Mouse (Mus musculus): ENCODE measurements around the gene Hhat.

Gene Hhat

DNA sequence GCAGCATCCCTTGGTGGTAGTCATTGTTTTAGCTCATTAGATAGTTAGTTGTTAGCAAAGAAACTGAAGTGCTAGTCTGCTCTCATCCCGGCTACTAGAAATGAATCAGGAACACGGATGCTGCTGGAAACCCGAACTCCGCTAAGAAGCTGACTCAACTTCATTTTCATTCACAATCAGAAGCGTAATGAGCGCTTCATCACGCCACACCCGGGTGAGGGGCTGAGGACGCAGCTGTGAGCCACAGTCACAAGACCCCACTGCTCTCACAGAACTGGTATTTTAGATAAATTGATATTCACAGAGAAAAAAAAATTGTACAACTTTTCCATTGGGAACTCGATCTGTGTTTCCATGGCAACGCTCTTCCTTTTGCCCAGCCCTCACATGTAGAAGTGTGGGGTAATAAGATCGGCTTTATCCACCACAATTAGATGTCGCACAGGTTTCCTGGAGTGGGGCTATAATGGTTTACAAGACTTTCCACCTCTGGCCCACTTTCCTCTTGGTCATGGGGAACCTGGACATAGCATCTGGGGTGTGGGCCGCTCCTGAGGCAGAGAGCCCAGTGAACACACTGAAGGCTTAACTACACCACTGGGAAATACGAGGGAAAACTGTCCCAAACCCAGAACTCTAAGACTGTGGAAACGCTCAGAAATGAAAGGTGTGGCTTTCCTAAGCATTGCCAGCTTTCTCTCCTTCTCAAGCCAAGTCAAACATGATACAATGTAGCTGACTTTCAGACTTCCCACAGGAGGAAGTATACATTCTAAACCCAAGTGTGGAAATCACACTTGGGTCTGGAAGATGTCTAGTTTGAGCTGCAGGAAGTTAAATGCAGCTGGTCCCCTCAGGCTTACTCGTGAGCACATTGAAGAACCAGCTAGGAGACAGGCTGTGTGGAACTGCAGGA, 14.3 kb upstream of the Hhat start:
- no peak for DNase-seq (ENCODE audit: low read depth, low spot score)

DNA sequence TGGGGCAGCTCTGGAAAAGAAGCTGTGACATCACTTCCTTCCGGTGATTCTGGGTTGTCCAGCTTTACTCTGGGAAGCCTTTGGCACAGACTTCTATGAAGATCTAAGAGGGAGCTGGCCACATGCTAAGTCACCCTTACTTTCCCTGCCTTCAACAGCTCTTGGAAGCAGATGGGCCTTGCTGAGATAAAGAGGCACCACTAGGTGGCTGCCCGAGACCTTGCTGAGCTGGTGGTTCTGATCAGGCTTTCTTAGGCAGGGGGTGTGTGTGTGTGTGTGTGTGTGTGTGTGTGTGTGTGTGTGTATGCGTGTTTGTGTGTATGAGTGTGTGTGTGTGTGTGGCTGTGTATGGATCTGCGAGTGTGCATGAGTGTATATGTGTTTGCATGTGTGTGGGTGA, 13.4 kb upstream of the Hhat start:
- DNase-seq (ENCODE audit: low read depth, low spot score), result peak; percentile 56

DNA sequence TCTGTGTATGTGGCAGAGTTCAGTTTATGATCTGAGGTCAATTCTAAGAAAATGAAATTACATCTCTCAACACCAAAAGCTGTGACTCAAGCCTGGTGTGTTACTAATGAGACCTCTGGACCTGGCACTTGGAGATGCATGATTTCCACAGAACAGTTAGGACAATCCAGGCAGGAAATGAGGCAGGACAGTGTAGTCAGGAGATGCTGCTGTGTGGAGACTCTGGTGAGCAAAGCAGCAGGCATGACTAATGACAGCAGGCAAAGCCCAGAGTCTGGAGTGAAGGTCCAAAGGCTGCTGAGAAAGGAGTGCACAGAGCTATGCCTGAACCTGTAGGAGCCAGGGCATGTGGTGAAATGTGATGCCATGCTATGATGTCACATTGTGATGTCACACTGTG, 10.2 kb upstream of the Hhat start:
- DNase-seq (ENCODE audit: low read depth, low spot score), result no peak

DNA sequence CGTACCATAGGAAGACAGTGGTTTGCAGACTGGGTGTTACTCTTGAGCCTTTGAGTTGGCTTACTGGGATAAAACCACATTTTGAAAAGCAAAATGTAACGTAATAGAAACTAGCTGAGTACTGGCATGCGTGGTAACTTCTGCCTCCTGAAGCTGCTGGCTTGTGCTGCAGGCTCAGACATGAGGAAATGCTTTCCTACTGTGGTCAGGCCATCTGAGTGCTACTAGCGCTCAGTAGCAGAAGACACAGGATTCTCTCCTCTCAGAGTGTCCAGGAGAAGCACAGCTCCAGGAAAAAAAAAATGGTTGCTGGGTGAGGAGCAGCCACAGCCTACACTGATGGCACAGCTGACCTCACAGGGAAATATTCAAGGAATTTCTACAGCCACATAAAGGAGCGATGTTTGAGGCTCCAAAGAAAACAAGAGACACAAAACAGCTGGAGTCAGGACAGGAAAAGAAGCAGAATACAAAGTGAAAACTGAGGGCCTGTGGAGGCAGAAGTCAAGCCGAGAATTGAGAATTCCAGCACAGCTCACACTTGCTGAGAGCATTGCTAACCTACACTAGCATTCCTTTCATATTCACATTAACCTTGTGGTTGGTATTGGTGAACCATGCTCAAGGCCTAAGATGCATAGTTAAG, 8.0 kb upstream of the Hhat start:
- no peak for DNase-seq (ENCODE audit: low read depth, low spot score)

DNA sequence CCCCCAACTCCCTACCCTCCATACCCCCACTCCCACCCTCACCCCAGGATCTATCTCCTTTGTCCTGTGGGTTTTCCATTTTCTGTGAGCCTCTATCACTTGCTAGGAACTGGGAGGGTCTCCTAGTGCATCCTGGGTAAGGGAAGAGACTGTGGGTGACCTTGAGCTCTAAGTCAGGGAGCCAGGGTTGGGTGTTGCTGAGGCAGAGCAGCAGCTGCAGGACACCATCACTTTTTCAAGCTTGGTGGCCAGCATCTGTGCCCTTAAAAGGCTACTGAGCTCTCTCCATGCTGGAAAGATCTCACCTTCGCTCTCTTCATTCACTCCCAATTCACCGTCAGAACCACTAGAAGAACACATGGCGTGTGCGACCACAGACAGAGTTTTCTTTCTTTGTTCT, 7.2 kb upstream of the Hhat start:
- no peak for DNase-seq (ENCODE audit: low read depth, low spot score)

DNA sequence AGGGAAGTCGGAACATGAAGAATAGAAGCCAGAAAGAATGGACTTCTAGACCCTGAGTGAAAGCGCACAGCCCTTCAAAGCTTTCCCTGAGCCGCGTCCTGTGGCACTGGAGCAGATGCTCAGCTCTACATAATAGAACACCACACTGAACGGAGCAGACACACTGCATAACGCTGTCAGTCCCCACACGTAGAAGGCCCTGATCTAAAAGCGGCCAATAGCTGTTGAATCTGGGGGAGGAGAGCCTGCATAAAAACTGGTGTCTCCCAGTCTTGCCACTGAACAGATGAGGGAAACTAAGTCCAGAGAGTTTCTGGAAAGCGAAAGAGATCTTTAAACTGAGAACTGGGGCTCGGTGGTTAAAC, 911 bp downstream of the Hhat start:
- peak; percentile 49 for DNase-seq (ENCODE audit: low read depth, low spot score)

DNA sequence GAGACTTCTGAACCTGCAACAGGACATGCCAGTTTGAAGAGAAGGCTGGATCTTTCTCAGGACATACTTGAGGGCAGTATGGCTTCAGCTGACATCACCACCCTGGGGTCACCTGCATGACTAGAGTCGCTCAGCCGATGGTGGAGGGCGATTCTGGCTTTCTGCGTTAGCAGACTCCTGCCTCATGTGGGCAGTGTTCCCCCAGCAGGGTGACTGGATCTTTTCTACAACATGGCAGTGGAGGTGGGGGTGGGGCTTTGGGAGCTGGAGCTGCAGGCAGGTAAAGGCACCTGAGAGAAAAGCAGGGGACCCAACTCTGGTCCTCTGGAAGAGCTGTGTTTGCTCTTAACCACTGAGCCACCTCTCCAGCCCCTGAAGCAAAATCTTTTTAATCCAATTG, 5.5 kb downstream of the Hhat start:
- DNase-seq (ENCODE audit: low read depth, low spot score), result no peak

DNA sequence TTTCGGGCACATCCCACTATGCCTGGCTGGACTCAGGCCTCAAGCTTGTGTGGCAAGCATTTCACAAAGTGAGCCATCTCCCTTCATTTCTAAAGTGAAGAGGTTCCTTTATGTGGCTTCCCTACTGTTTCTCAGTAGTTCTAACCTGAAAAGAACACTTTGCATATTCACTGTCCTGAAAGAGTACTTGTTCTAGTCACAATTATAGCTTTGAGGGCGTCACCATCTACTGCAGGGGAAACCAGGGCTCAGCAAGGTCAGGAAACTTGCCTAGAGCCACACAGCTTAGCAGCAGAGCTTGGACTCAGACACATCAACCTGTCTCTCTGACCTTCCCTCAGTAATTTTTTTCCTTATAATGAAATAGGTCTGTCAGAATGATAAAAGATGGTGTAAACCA, 6.5 kb downstream of the Hhat start:
- DNase-seq (ENCODE audit: low read depth, low spot score), result no peak

DNA sequence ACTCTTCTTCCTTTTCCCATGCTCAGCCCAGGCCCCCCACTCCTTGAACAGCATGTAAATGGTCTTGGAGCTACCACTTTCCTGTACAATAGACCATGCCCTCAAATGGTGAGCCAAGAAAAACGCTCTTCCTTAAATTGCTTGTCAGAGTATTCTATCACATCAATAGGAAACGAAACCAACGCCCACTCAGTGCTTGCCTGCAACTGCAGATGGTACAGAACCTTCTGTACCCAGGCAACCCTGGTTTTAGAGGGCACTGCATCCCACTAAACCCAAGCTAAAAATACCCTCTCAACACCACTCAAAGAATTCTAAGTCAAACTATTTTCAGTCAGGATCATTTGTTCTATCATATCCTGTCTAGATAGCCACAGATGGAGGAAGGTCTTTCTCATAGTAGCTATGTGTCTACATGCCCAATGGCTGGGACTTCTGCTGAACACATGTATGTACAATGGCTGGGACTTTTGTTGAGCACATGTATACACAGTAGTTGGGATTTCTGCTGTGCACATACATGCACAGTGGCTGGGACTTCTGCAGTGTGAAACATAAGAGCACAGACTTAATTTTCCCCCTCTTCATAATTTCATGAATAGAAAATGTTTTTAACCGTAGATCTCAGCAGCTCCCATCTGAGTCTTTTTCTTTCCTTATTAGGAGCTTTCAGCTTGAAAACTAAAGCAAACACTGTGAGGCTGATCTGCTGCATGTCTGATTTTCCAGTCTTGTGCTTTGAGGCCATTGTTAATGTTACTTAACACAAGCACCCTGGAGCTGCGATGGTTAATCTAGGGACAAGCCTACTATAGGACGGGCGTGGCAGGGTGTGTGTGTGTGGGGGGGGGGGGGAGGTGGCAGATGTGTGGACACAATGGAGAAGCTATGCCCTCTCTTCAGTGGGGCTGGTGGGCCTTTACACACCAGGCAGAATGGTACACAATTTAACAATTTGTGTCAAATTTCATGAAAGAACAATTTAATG, 7.8 kb downstream of the Hhat start:
- no peak for DNase-seq (ENCODE audit: low read depth, low spot score)

DNA sequence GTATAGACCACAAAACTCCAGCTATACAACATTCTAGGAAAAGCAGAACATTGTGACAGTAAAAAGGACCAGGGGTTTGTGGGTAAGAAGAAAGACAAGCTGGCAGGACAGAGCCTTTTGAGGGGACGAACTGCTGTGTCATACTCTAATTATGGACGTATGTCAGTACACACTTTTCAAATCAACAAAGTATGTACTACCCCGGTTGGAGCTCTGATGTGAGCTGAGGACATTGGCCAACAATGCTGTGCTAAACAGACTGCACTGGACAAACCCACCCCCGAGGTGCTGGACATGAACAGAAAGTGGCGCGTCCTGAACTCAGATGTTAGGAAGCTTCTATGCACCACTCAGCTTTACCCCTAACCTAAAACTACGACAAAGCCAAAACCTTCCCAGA, 14.3 kb downstream of the Hhat start:
- DNase-seq (ENCODE audit: low read depth, low spot score), result no peak

DNA sequence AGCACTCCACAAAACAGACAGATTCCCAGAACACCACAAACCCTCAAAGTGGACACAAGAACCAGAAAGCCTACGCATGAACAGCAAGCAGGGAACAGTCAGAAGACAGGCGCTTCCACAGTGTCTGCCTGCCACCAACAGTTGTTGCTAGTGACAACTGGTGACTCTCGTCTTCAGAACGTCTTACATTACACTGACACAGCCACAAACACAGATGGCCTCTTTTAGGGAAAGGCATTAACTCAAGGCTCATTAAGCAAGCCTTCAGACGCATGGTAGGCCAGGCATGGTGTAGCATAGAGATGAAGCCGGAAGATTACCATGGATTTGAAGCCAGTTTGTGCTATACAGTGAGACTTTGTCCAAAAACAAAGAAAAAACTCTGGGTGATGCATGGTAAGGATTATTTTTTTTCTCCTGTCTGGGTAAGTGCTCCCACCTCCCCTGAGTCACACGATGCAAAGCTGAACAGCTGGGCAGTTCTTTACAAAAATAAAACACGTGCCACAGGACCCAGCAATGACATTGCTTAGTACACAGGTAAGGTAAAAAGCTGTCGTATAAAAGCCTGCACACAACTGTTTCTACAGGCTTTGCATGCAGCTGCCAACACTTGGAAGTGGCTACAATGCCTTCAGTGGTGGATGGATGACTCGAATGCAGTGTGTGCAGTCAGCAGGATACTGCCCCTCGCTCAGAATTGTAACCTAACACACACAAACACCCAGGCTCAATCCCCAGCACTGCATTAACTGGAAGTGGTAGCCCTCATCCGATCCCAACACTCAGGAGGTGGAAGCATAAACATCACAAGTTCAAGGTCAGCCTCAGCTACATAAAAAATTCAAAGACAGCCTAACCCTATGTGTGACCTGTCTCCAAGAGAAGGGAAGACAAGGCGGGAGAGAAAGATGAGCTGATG, 15.1 kb downstream of the Hhat start:
- DNase-seq (ENCODE audit: low read depth, low spot score), result peak; percentile 66

DNA sequence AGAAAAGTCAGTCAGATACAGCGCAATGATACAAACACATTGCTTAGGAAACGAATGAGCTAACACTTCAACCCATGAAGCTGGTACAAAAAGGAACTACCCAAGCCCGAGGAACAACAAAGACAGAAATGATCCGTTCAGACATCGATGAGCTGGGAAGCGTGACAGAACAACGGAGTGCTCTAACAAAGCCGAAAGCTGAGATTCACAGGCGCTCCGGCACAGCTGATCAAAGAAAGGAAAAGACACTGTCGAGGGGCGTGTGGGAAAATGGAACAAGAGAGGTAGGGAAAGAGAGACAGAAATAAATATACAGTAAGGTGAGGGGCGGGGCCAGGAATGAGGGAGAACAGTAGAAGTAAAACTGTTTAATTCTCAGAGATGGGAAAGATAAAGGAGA, 15.8 kb downstream of the Hhat start:
- DNase-seq (ENCODE audit: low read depth, low spot score), result peak; percentile 50

DNA sequence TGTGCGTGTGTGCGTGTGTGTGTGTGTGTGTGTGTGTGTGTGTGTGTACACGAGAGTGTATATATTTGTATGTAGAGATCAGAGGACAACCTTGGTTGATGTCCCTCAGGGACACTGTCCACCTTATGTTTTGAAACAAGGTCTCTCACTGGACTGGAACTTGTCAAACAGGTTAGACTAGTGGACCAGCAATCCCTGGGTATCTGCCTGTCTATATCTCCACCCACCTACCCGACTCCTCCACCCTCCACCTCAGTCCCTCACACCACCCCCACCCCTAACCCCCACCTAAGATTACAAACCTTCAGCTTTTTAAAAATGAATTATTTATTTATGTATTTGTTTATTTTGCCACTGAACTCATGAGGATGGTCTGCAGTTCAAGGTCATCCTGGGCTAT, 16.8 kb downstream of the Hhat start:
- no peak for DNase-seq (ENCODE audit: low read depth, low spot score)

DNA sequence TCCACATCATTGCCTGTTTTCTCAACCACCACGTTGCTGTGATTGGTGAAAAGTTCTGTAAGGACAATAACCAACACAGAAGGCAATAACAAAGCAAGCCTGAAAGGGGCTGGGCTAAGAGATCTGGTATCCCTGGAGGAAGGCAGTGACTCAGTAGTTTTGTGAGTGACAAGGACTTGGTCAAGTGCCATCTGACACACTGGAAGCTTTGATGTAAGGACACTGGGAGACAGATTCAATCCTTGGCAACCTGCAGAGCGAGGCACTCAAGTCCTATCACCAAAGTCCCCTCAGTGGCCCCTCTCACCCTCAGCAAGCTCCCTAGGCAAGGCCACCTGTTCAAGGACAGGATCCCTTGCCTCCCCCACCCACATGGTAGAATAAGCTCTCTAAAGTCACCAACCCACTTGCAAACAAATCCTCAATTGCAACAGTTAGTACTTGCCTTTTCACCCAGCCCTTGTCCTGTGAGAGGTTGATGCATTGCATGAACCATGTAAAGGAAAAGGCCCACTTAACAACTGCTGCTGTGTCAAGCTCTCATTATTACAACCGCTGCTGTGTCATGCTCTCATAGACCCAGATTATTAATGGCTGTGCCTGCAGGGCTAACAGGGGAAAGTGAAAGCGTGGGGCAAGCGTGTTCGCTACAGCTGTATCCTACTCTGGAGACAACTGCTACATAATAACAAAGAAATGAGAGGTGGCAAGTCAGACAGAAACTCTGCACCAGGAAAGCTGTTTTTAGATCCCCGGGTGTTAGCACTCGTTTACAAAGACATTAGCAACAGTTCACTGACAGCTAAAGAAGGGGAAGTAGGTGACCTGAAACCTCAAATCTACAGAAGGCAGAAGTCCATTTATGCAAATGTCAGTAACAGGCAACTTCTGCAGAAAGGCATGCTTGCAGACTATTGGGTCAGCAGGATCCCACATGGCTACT, 18.1 kb downstream of the Hhat start:
- peak; percentile 48 for DNase-seq (ENCODE audit: low read depth, low spot score)

DNA sequence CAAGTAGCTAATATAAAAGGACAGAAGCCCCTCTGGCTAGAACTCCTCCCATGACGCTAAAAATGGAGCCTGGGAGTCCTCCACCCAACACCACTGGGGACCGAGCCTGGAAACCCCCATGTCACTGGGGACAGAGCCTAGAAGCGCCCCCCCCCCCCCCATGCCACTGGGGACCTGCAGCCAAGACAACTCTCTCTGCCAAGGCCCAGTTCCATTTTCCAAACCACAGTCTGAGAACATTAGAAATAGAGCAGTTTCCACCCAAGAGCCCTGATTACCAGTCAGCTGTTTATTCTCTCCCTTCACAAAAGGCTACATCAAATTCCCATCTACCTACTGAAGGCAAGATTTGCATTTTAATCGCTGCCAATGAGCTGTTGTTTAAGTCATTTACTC, 21.0 kb downstream of the Hhat start:
- DNase-seq (ENCODE audit: low read depth, low spot score), result no peak

DNA sequence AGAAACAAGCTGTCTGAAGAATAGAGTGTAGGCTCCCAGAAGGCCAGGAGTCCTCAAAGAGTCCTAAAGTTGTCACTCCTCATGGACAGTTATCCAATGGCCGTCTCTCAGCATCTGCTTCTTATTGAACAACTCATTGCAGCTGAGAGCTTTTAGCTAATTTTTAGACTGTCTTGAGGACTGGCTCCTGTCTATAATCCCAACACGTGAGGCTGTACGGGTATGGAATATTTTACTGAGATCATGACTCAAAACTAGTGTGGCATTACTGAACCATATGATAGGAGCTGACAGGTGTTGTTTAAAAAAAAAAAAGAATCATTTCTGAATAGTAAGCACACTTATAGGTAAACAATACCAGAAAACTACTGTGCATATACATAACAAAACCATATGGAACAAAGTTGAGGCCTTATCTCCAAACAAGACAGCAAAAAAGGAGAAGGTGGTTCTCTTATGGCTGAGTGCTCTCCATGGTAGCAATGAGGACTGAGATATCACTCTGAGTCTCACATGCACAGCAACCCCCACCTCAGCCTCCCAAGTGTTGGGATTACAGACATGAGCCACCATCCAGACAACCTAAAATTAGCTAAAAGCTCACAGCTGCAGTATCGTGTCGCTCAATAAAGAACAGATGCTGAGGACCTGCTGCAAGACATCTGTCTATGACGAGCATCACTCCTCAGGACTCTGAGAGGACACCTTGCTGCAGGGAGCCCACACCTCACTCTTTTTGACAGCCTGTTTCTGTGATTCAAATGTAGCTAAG, 21.6 kb downstream of the Hhat start:
- DNase-seq (ENCODE audit: low read depth, low spot score), result no peak

DNA sequence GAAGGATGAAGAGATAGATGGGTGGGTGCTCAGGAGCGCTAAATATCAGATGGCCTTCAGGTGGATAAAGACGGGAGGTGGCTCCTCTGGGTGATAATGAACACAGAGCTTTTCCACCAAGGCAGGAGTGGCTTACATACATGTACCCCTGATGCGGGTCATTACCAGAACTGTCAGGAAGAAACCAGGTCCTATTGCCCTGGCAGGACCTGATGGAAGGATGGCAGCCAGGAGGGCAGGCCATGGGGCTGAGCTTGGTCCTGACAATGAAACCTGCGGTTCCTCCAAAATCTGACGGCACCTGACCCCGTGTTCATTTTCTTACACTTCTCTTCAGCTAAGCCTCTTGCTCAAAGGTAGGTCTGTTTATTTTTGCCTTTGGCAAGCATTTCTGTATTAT, 24.8 kb downstream of the Hhat start:
- DNase-seq (ENCODE audit: low read depth, low spot score), result no peak

DNA sequence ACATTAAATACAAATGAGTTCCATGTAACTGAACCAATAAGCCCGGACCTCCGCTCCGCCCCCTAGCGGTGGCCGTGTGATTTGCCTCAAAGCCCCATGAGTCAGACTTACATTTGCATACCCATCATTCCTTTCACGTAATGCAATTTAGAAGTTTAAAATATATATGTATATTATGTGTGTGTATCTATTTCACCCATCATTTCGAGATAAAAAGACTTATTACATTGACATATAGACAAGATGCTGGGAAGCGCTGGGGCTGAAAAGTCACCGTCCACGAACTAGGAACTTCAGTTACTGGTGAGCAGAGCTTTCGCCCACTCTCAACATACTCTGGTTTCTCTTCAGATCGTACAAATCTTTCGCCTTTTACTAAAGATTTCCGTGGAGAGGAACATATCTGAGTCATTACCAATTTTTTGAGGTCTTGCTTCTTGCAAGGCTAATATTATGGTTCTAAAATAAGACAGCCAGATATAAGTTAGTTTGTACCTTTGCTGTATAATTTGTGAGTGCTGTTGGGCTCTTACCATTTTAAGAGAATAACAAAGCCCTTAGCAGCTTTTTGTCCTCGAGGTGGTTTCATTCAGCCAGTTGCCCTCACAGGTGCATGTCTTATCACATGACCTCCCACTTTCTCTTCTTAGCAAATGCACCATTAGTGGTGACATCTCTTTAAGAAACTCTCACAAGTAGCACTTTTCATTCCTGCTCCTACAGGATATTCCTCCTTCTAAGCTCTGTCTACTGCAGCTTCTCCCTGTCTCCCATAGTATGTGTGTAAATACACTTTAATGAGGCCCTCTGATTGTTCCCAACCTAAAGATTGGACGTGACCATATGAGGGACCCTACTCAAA, 25.6 kb downstream of the Hhat start:
- peak; percentile 70 for DNase-seq (ENCODE audit: low read depth, low spot score)
